In genomic region chr2:29802075-29802826, GRCm38 (mm10) we compare ENCODE assay signal across 8 mouse cellular contexts. TPM values are rescaled to one million over a fixed set of nuclear protein-coding genes. Genes with fewer than 3 reads are reported as not detected.
DNase-seq lines count a peak whose midpoint lies in the region; ATAC-seq and TF ChIP-seq lines count a peak whose summit lies in the region.

TSS of gene Slc27a4 (plus strand) at chr2:29802634.

- ATAC-seq in forebrain, embryonic 11.5 days (replicated peaks; ENCODE audit: low FRiP score) = peak; percentile 98
- ATAC-seq in heart, embryonic 16.5 days (replicated peaks; ENCODE audit: extremely low read depth, insufficient read depth, low FRiP score) = peak; percentile 98
- peak; percentile 99 for ATAC-seq in liver, embryonic 16.5 days (ENCODE audit: low read depth)
- peak; percentile 98 for ATAC-seq in neural tube, embryonic 13.5 days (ENCODE audit: low read depth)

- H3K27me3 ChIP-seq in CH12.LX (replicated peaks) = peaks cover 30% of the 10 kb centered on the region
- no peaks in the 10 kb centered on the region for H3K27me3 ChIP-seq in forebrain, embryonic 11.5 days (ENCODE audit: control insufficient read depth, insufficient read depth, low read length)
- H3K27me3 ChIP-seq in heart, embryonic 16.5 days (ENCODE audit: control insufficient read depth, insufficient read depth, low read length) = 0 out of 2 replicates have a peak, but pooled peaks cover 2% of the 10 kb centered on the region
- no peaks in the 10 kb centered on the region; the same call in 1 of the 2 replicates for H3K27me3 ChIP-seq in liver, embryonic 16.5 days (ENCODE audit: control insufficient read depth, insufficient read depth, low read depth, low read length)
- H3K27me3 ChIP-seq in neural tube, embryonic 13.5 days = no peaks in the 10 kb centered on the region
- no peaks in the 10 kb centered on the region for H3K27me3 ChIP-seq in testis, adult 2 months (ENCODE audit: control insufficient read depth, insufficient read depth, low read length)

- TF ChIP-seq EP300 in CH12.LX (IDR thresholded peaks at IDR 0.05; ENCODE audit: low read length) = no peak

- peak; percentile 84 for DNase-seq in CH12.LX (ENCODE audit: extremely low read depth)
- DNase-seq in c-Kit-positive CD71-positive TER-119-negative erythroid progenitor cells, embryonic 14.5 days (ENCODE audit: low read depth) = peak; percentile 85
- DNase-seq in forebrain, embryonic 11.5 days (ENCODE audit: low spot score) = peak; percentile 97
- peak; percentile 98 to 99 for DNase-seq in kidney, postnatal 4 days

- H3K36me3 ChIP-seq in CH12.LX (replicated peaks in 1 of 2; ENCODE audit: control insufficient read depth in 1 of 2, insufficient read depth in 1 of 2, low read length in 1 of 2) = peaks cover 4 to 14% of the 10 kb centered on the region in 2 experiments
- no peaks in the 10 kb centered on the region for H3K36me3 ChIP-seq in forebrain, embryonic 11.5 days (ENCODE audit: control insufficient read depth, insufficient read depth, low read length)
- peaks cover 16% of the 10 kb centered on the region for H3K36me3 ChIP-seq in heart, embryonic 16.5 days (ENCODE audit: control insufficient read depth, insufficient read depth)
- no peaks in the 10 kb centered on the region for H3K36me3 ChIP-seq in liver, embryonic 16.5 days (ENCODE audit: control insufficient read depth, insufficient read depth)
- peaks cover 36% of the 10 kb centered on the region for H3K36me3 ChIP-seq in neural tube, embryonic 13.5 days
- no peaks in the 10 kb centered on the region for H3K36me3 ChIP-seq in testis, adult 2 months (ENCODE audit: control insufficient read depth, insufficient read depth, low read length)

- H3K27ac ChIP-seq in CH12.LX (ENCODE audit: insufficient read depth, low read depth) = no peak within 1 kb of the TSS
- 0 out of 2 replicates have a peak within 1 kb of the TSS, but pooled peaks have one; percentile 32 for H3K27ac ChIP-seq in forebrain, embryonic 11.5 days (ENCODE audit: low read depth, low read length)
- H3K27ac ChIP-seq in heart, embryonic 16.5 days (ENCODE audit: low read length) = peak within 1 kb of the TSS; percentile 80
- H3K27ac ChIP-seq in liver, embryonic 16.5 days (ENCODE audit: low read length) = no peak within 1 kb of the TSS
- peak within 1 kb of the TSS; percentile 95 for H3K27ac ChIP-seq in neural tube, embryonic 13.5 days (replicated peaks)
- H3K27ac ChIP-seq in testis, adult 2 months (ENCODE audit: control insufficient read depth, insufficient read depth, low read depth, low read length) = no peak within 1 kb of the TSS

- in situ Hi-C loops in CH12.LX (cut with MboI; ENCODE audit: low pct_ligation_motif_present, low pct_unique_long_range_greater_than_20kb, low sequenced_read_pairs) = no loop called here

- TF ChIP-seq CTCF in CH12.LX (conservative IDR thresholded peaks at IDR 0.05 in 1 of 2, IDR thresholded peaks at IDR 0.05 in 1 of 2; ENCODE audit: low read depth in 2 of 2, low read length in 2 of 2) = no peak
- no peak for TF ChIP-seq CTCF in testis, adult 2 months (IDR thresholded peaks at IDR 0.05; ENCODE audit: control insufficient read depth, insufficient read depth, insufficient replicate concordance, low read depth, low read length)

- peak within 1 kb of the TSS; percentile 84 for H3K4me2 ChIP-seq in CH12.LX (ENCODE audit: insufficient read depth, low read depth, poor library complexity, severe bottlenecking)
- peak within 1 kb of the TSS; percentile 81 for H3K4me2 ChIP-seq in forebrain, embryonic 11.5 days (ENCODE audit: low read depth, low read length, severe bottlenecking)
- peak within 1 kb of the TSS; percentile 92 for H3K4me2 ChIP-seq in heart, embryonic 16.5 days (ENCODE audit: low read depth, low read length)
- H3K4me2 ChIP-seq in liver, embryonic 16.5 days (ENCODE audit: low read depth, low read length) = peak within 1 kb of the TSS; percentile 86
- peak within 1 kb of the TSS; percentile 89 for H3K4me2 ChIP-seq in neural tube, embryonic 13.5 days

- H3K4me3 ChIP-seq in CH12.LX (replicated peaks in 1 of 3; ENCODE audit: low read depth in 2 of 3, low read length in 2 of 3, poor library complexity in 1 of 3) = peak within 1 kb of the TSS; percentile 60 to 79 (median 65)
- peak within 1 kb of the TSS; percentile 80 for H3K4me3 ChIP-seq in forebrain, embryonic 11.5 days (ENCODE audit: low read depth, low read length)
- H3K4me3 ChIP-seq in heart, embryonic 16.5 days (ENCODE audit: low read length) = peak within 1 kb of the TSS; percentile 72
- peak within 1 kb of the TSS; percentile 72 for H3K4me3 ChIP-seq in liver, embryonic 16.5 days (ENCODE audit: low read depth, low read length)
- H3K4me3 ChIP-seq in neural tube, embryonic 13.5 days = peak within 1 kb of the TSS; percentile 95
- peak within 1 kb of the TSS; percentile 82 for H3K4me3 ChIP-seq in testis, adult 2 months (ENCODE audit: control insufficient read depth, low read depth, low read length)

- peaks cover 0 to 8% of the 10 kb centered on the region in 2 experiments; a peak in 2 of 4 replicates for H3K4me1 ChIP-seq in CH12.LX (ENCODE audit: control insufficient read depth in 1 of 2, insufficient read depth in 2 of 2)
- H3K4me1 ChIP-seq in forebrain, embryonic 11.5 days (replicated peaks; ENCODE audit: control insufficient read depth, insufficient read depth, low read length) = peaks cover 3% of the 10 kb centered on the region; the same call in 1 of the 2 replicates
- H3K4me1 ChIP-seq in heart, embryonic 16.5 days (ENCODE audit: control insufficient read depth, insufficient read depth, low read length) = peaks cover 10% of the 10 kb centered on the region
- H3K4me1 ChIP-seq in liver, embryonic 16.5 days (ENCODE audit: control insufficient read depth, low read depth, low read length) = peaks cover 8% of the 10 kb centered on the region
- peaks cover 18% of the 10 kb centered on the region for H3K4me1 ChIP-seq in neural tube, embryonic 13.5 days (replicated peaks)
- H3K4me1 ChIP-seq in testis, adult 2 months (ENCODE audit: control insufficient read depth, insufficient read depth, low read length) = no peaks in the 10 kb centered on the region

- WGBS in forebrain, embryonic 11.5 days = 5% methylated on average over 27 of the region's 28 CpGs
- 4% methylated on average over 25 of the region's 28 CpGs for WGBS in heart, embryonic 16.5 days
- WGBS in liver, embryonic 16.5 days (ENCODE audit: insufficient replicate concordance) = 4% methylated on average over 27 of the region's 28 CpGs
- WGBS in neural tube, embryonic 13.5 days = 5% methylated on average over 27 of the region's 28 CpGs

- peak; percentile 56; the same call in 1 of the 2 replicates for TF ChIP-seq POLR2A in CH12.LX (IDR thresholded peaks at IDR 0.05; ENCODE audit: low read depth, low read length)
- peak; percentile 56; the same call in 1 of the 2 replicates for TF ChIP-seq POLR2A in testis, adult 2 months (IDR thresholded peaks at IDR 0.05; ENCODE audit: control insufficient read depth, low read depth, low read length)

- TF ChIP-seq RAD21 in CH12.LX (IDR thresholded peaks at IDR 0.05; ENCODE audit: low read depth, low read length) = no peak

- H3K9ac ChIP-seq in CH12.LX (ENCODE audit: insufficient read depth, low read depth) = peak within 1 kb of the TSS; percentile 65
- peak within 1 kb of the TSS; percentile 78 for H3K9ac ChIP-seq in forebrain, embryonic 11.5 days (ENCODE audit: low read length)
- peak within 1 kb of the TSS; percentile 88 for H3K9ac ChIP-seq in heart, embryonic 16.5 days (ENCODE audit: low read length)
- H3K9ac ChIP-seq in liver, embryonic 16.5 days (ENCODE audit: low read depth, low read length) = peak within 1 kb of the TSS; percentile 66
- peak within 1 kb of the TSS; percentile 97 for H3K9ac ChIP-seq in neural tube, embryonic 13.5 days

- H3K9me3 ChIP-seq in CH12.LX (replicated peaks; ENCODE audit: low read length) = no peaks in the 10 kb centered on the region
- H3K9me3 ChIP-seq in forebrain, embryonic 11.5 days (ENCODE audit: control insufficient read depth, low read length) = no peaks in the 10 kb centered on the region
- no peaks in the 10 kb centered on the region for H3K9me3 ChIP-seq in heart, embryonic 16.5 days (replicated peaks; ENCODE audit: control insufficient read depth, low read length)
- no peaks in the 10 kb centered on the region for H3K9me3 ChIP-seq in liver, embryonic 16.5 days (replicated peaks; ENCODE audit: control insufficient read depth, low read length)
- H3K9me3 ChIP-seq in neural tube, embryonic 13.5 days = no peaks in the 10 kb centered on the region

- H3K79me2 ChIP-seq in CH12.LX (replicated peaks; ENCODE audit: control insufficient read depth, extremely low read depth, insufficient read depth, poor library complexity, severe bottlenecking) = no peaks in the 10 kb centered on the region

- dilution Hi-C loops in CH12.LX (cut with MboI; ENCODE audit: extremely low pct_ligation_motif_present, extremely low pct_unique_long_range_greater_than_20kb, low sequenced_read_pairs) = no loop called here

TF ChIP-seq in CH12.LX, 34 proteins besides CTCF, POLR2A, EP300 and RAD21 (continues in another document):
- peak; percentile 94; the same call in 1 of the 2 replicates for TF ChIP-seq KAT2A (IDR thresholded peaks at IDR 0.05; ENCODE audit: insufficient replicate concordance, low read length)
- TF ChIP-seq TCF12 (IDR thresholded peaks at IDR 0.05; ENCODE audit: low read depth, low read length) = peak; percentile 67
- TF ChIP-seq NRF1 (IDR thresholded peaks at IDR 0.05; ENCODE audit: low read depth, low read length) = peak; percentile 80
- TF ChIP-seq IRF4 (IDR thresholded peaks at IDR 0.05; ENCODE audit: low read depth, low read length) = 0 out of 2 replicates have a peak, but pooled peaks have one; percentile 38
- no peak for TF ChIP-seq POLR2AphosphoS2 (IDR thresholded peaks at IDR 0.05; ENCODE audit: low read depth, low read length)
- TF ChIP-seq MAX (IDR thresholded peaks at IDR 0.05; ENCODE audit: low read length) = peak; percentile 43; the same call in 1 of the 2 replicates
- peak; percentile 48; the same call in 1 of the 2 replicates for TF ChIP-seq MEF2A (IDR thresholded peaks at IDR 0.05; ENCODE audit: borderline replicate concordance, low read depth, low read length)
- peak; percentile 71 for TF ChIP-seq ELF1 (IDR thresholded peaks at IDR 0.05; ENCODE audit: low read depth, low read length)
- no peak for TF ChIP-seq ZC3H11A (IDR thresholded peaks at IDR 0.05; ENCODE audit: low read depth, low read length)
- TF ChIP-seq SMC3 (IDR thresholded peaks at IDR 0.05; ENCODE audit: low read depth, low read length) = no peak
- TF ChIP-seq USF1 (IDR thresholded peaks at IDR 0.05; ENCODE audit: low read depth, low read length) = no peak

RNA-seq across cellular contexts. Expression of gene Slc27a4, which starts in this region (rescaled TPM):
- 8.9 and 11.3 TPM in 2 replicates for total RNA-seq in CH12.LX (2012; rRNA removed)
- 3.6 and 4.8 TPM in 2 replicates for total RNA-seq in CH12.LX (2014; rRNA removed)
- 4.7 and 4.9 TPM in 2 replicates for polyA plus RNA-seq in CH12.LX (2012; ENCODE audit: insufficient read length, low read depth)
- 11.9 and 13.9 TPM in 2 replicates for polyA plus RNA-seq in forebrain, embryonic 11.5 days (2014; fragmentation: Nextera tagmentation; extraction: Ambion mirVana)
- 10.6 and 11.5 TPM in 2 replicates for polyA plus RNA-seq in heart, embryonic 16.5 days (2015; fragmentation: Nextera tagmentation; extraction: Ambion mirVana)
- polyA plus RNA-seq in liver, embryonic 16.5 days (2015; fragmentation: Nextera tagmentation; extraction: Ambion mirVana) = 2.7 and 3.3 TPM in 2 replicates
- 34.6 and 35.5 TPM in 2 replicates for polyA plus RNA-seq in neural tube, embryonic 13.5 days (2015; fragmentation: Nextera tagmentation; extraction: Ambion mirVana)
- polyA plus RNA-seq in testis, adult 2 months (2012; rRNA removed) = 4.1 and 5.5 TPM in 2 replicates

Comparison
In these comparisons a context has a peak if more than half of its experiments do, and no peak if none do; other contexts are left out.
1. H3K27ac ChIP-seq: peak in forebrain, embryonic 11.5 days (single experiment), heart, embryonic 16.5 days (single experiment) and neural tube, embryonic 13.5 days (single experiment); none in CH12.LX (single experiment), liver, embryonic 16.5 days (single experiment) and testis, adult 2 months (single experiment).
2. Peak in every context shown above with its lines, with median percentiles within 50 percentile points of each other: DNase-seq, H3K4me2 ChIP-seq, H3K4me3 ChIP-seq, H3K9ac ChIP-seq and ATAC-seq.